Mouse (Mus musculus) kidney, adult 9 months (tissue): ENCODE measurements around the gene Rps28.

ENCODE experiments used
- DNase-seq: peaks from one replicate; pipeline ENCODE4 v3.0.0; 2022

Gene Rps28

DNA sequence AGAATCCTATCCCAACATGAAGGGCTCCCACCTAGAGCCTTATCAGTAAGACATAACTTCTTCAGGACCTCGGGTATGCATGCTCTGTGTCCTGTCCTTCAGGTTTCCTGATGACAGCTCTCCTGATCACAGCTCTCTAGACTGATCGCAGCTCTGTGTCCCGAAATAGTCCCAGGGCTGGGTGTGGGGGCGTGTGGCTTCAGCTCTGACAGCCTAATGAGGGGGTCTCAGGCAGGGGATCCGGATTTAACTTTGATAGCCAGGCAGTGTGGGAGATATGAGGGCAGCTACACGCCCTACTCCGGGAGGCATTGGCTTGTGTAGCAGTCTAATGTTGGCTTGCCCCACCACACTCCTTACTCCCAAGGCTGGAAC lies 13.2 kb downstream of the Rps28 start:
- no peak for DNase-seq

DNA sequence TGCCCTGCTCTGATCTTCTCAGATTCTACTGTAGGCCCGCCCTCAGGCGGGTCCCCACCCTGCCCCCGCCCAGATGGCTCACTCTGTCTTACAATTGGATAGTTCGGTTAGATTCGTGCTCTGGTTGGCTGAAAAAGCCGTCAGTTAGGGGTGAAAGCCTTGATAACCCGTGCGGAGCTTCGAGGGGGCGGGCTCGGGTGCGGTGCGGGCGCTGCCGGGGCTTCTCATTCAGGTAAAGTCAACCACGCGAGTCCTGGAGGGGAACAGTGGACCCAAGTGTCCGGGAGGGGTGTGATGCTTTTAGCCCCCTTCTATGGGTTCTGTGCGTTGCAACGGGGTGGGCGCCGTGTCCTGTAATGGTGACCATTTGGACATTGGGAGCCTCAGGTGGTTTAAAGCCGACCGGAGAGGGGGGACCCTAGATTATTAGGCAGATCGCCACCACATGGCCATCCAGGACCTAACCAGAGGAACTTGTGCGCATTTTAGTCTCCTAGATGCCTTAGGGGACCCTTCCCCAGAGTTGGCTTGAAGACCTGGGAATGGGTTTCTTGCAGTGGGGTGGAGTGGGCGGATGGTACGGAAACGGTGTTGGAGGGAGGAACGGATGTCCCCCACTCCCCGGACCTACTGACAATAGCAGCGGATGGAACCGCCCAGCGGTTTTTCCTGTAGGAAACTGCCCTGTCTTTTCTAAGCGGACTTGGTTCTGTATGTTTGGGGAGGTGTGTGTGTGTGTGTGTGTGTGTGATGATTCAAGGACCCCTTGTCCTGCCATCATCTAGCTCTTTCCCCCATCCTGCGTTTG lies 13.8 kb downstream of the Rps28 start, which contains the start of gene Kank3:
Gene Kank3, plus strand, starts transcription at position 186 of the 808 bp plus-strand sequence.
- DNase-seq, result peak; percentile 95

DNA sequence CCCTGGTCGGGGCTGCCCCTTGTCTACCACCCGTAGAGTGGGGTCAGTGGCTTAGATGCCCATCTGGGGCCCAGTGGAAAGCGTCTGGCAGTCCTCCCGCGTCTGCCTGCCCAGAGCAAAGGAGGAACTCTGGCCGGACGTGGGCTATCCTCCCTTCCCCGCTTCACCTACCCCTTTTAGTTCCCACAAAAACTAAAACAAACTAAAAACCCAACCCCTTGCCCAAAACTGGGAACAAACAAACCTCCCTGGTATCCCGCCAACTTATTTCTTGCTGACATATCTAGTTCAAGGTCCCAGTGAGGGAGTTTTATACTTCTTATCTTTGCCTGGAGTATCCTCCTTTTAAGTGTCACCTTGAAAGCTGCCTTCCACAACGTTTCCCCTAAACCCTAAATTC lies 16.2 kb downstream of the Rps28 start:
- DNase-seq, result no peak

DNA sequence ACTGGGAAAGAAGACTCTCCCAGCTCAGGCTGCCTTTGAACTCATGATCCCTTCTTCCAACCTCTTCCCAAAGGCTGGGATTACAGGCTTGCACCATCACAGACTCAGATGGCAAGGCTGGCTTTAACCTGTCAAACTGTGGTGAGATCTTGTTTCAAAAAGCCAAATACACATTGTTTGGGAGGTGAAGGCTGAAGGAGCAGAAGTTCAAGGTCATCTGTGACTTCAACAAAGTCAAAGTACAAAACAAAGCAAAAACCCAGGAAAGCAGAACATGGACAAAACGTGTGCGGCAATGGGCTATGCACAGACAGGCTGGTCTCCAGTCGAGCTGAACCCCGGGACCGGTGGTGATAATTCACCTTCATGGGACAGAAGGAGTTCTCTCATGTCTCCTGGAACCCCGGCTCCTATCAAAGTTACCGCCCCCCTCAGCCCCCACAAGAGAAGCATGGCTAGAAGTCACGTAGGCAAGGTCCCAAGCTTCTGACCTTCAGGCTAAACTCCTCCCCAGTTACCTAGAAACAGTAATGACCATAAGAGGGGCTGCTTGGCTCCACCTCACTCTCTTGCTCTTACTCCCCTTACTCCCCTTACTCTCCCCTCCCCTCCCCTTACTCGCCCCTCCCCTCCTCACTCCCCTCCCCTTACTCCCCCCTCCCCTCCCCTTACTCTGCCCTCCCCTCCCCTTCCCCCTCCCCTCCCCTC lies 17.0 kb downstream of the Rps28 start:
- no peak for DNase-seq

DNA sequence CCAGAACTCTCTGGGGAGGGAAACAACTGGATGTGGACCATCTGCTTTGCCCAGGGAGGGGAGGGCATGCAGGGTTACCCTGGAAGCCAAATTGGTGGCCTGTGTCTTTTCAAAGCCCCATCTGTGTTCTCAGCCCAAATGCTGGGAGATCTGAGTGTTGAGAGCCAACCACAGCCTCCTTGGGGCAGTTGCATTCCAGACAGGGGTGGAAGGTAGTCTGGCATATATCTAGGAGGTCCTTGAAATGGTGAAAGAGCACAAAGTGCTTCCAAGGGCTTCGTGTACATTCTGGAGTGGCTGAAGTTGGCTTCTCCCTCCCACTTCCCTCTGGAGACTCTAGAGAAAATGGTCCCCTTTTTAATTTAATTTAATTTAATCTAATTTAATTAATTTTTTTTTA lies 19.6 kb downstream of the Rps28 start:
- DNase-seq, result no peak

DNA sequence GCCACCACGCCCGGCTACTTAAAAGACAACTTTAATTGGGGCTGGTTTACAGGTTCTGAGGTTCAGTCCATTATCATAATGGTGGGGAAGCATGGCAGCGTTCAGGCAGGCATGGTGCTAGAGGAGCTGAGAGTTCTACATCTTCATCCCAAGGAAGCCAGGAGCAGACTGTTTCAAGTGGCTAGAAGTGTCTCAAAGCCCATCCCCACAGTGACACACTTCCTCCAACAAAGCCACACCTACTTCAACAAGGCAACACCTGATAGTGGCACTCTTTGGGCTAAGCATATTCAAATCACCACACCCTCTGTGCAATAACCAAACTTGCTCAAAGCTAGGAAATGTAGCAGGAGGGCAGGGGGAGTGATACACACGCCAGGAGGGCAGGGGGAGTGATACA lies 20.2 kb downstream of the Rps28 start:
- no peak for DNase-seq

DNA sequence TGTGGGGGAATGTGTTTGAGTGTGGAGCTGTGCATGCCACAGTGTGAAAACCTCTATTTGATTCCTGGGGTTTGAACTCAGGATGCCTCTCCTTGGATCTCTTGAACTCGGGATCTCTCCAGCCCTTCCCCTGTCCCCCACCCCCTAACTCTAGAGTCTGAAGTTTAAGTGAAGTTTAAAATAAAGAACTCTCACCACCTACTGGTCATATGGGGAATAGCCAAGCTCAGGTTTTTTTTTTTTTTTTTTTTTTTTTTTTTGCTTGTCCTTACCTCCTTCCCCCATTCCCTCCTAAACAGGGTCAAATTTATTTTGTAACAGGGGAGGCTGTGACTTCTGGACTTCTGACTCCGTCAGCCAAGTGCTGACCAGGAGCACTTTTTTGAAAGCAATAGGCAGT lies 22.1 kb downstream of the Rps28 start:
- DNase-seq, result no peak

DNA sequence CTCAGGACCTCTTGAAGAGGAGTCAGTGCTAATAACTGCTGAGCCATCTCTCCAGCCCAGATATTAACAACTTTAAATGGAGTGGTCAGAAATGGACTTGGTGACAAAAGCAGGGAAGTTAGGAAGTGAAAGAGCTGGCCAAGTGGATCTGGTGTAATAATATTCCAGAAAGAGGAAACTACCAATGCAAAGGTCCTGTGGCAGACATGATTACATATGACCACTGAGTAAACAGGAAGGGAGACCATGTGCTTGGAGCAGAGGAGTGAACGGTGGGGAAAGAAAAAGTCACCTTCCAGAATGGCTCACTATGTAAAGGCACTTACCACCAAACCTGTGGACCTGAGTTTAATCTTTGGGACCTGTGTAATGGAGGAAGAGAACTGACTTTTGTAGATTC lies 25.1 kb downstream of the Rps28 start:
- DNase-seq, result no peak

DNA sequence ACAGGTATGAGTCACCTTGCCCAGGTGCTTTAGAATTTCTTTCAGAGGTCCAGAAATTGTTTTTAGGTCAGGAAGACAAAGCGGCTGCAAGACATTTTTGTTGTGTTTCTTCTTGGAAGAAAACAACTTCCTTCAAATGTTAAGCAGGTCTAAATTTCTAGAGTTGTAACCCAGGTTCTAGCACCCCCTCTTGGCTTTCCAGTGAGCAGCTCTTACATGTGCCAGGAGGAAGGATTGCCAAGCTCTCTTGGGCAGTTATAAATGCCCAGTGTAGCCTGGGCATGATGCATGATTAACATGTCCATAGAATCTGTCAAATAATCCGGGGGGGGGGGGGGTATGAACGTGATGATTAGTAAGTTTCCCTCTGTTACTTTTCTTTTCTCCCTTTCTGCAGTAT lies 26.1 kb downstream of the Rps28 start:
- peak; percentile 72 for DNase-seq

DNA sequence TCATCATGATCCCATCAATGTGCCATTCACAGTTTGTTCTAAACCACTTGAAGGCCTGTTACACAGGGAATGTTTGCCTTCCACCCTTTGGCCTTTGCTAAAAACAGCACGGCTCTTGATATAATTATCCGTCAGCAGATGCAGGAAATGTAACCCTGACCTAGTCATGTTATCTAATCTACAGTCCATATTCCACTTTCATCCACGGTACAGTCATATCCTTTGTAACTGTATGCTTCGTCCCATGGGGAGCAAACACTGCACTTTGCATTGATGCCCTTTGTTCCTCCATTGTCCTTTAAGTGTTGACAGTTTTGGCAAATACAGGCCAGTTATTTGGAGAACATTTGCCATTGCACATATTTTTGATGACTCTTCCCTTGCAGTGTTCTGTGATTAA lies 35.6 kb downstream of the Rps28 start:
- no peak for DNase-seq

DNA sequence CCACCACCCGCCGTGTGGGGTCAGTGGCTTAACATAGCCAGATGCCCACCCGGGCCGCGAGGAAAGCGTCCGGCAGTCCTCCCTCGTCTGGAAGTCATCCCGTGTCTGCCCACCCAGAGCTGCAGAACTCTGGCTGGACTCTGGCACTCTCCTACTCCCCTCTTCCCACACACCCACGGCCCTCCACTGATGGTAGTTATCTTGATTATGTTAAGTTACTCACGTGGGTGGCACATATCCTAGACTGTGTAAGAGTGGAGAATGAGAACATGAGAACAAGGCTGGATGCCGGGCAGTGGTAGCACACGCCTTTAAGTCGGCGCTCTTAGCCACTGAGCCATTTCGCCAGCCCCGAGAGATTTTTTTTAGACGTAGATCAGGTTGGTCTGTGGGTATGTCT lies 38.0 kb downstream of the Rps28 start:
- no peak for DNase-seq

DNA sequence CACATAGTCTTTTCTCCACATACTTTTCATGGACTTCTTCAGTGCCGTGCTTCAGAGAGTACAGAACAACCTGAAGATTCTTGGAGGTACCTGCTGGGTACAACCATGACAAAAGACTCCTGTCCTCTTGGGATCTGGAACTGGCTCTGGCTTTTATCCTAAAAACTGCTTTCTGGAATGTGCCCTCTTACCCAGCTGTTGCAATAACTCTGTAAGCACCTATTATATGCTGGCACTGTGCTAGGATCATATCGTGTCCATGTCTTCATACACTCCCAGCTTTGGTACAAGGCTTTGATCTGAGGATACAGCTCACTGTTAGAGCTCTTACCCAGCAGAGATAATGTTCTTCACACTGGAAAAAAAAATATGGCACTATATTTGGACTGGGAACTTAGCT lies 39.4 kb downstream of the Rps28 start:
- no peak for DNase-seq

DNA sequence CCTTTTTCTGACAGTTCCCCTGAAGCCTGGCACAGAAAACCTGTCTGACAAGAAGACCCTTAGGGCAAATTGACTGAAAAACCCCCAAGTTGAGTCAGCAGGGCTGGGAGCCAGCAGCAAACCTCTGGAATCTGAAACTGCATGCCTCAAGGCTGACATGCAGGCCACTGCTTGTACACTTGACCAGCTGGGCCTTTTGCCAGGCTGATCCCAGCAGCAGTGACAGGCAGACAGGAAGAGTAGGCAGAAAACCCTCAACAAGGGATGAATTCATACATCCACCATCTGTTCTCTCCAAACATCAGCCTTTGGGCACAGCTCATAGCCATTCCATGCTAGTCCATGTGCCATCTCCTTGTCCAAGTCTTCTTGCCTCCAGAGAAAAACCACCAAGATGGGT lies 41.0 kb downstream of the Rps28 start:
- peak; percentile 91 for DNase-seq

DNA sequence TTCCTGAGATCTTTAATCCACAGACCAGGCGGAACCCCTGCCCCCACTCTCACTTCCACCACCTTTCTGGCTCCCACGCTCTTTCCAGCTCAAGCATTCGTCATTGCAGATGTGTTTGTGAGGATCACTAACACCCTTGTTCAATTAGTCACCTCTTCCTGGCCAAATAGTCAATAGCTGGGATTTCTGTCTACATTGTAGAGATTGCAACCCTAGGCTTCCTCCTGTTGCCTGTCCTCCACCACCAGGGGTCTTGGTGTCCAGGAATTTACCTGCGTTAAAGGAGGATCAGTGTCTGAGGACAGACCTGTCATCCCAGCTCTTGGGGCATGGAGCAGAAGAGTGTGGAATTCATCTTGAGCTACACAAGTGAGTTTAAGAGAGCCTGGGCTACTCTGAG lies 42.3 kb downstream of the Rps28 start:
- DNase-seq, result no peak

DNA sequence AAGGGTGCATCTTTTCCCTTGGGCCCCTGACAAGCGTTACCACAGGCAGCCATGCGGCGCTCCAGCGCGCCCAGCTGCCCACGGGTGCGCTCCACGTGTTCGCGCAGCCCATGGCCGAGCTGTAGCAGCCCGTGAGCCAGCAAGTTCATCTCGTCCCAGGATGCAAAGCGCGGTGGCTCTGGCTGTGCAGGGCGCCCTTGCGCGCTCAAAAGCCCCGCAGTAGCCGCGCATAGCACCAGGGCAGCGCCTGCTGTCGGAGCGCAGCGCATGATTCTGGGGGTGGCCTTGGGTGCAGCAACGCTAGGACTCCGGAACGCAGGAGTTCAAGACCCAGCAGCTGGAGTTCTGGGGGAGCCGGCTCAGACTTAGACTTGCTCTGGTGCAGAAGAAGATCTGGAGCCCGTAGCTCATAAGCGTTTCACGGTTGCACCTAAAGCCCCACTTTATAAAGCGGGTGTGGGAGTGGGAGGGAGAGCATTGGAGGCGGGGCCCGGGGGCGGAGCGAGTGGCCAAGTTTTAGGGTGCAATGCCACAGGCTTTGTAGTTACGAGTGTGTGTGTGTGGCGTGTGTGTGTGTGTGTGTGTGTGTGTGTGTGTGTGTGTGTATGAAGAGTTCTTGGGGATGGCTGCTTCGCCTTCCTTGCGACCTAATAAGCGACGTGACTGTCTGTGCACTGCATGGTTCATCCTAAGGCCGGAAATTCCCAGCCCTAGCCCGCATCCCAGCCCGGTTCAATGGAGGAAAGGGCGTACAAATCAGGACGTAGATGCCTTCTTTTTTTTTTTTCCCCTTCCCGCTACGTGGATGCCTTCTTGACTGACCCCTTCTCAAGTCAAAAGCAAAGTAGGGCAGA lies 43.0 kb downstream of the Rps28 start, which contains the start of gene Angptl4:
Gene Angptl4, minus strand, starts transcription at position 707 of the 854 bp plus-strand sequence.
- peak; percentile 85 for DNase-seq

DNA sequence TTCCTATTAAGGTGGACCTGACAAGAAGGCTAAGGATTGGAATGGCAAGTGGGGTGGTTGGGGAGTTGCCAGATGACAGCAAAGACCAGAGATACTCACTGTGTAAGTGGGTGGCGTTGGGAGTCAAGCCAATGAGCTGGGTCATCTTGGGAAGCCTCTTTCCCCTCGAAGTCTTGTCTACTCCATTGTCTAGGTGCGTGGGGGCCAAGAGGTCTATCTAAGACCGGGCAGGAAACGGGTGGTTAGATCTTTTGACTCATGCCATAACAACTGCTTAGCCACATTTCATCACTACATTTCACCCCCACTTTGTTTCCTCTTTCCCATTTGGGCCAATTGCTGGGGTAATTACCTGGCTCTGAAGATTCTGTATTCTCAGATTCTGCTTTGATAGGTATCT lies 43.9 kb downstream of the Rps28 start:
- DNase-seq, result peak; percentile 61

DNA sequence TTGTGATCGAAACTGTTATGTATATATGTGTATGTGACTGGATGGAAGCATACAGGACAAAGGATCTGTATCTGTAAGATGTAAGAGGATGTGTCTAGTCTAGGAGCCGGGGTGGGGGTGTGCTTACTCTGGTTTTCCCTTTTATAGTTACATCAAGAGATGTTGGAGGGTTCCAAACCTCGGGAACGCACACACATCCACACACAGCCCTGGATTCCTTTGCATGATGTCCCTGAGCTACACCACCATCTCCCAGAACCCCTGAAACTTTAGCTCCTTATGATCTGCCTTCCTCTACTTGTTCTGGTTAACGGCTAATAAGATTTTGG lies 44.4 kb downstream of the Rps28 start:
- DNase-seq, result peak; percentile 41

DNA sequence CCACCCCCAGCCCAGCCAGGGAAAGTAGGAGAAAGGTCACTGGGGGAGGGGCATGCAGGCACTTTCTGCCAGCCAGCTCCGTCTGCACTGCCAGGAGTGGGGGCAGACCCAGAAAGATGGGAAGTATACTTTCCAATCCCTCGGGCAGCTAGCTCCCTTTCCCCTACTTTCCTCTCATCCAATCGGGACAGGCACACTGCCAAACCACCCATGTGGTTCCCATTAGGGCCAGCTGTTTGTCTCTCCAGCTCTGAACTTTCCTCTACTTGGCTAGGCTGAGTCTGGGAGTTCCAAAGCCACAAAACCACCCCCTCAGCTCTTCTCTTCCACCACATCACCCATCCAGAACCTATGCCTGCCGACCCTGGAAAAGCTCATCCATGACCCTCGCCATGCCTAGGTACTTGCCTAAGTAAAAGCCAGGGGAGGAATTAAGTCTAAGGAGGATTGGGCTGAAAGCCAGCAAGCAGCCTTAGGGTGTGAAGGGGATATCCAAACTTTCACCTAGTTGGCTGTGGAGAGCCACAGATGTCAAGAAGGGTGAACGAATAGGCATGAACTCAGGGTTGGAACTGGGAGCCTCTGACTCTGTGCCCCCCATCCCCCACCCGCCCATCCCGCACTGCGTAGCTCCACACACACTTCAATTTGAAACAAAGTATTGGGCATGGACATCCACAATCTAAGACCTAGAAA lies 44.9 kb downstream of the Rps28 start:
- DNase-seq, result peak; percentile 99

DNA sequence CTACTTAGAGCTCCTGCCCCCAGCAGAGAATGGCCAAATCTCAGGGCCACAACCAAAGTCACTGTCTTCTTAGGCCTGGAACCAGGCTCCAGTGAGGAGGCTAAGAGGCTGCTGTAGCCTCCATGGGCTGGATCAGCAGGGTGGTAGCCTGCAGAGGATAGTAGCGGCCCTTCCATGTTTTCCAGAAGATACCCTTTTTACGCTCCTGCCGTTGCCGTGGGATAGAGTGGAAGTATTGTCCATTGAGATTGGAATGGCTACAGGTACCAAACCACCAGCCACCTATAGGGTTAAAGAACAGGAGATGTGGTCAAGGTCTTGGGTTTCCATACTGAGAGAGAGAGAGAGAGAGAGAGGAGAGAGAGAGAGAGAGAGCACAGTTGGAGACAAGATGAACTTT lies 49.1 kb downstream of the Rps28 start:
- DNase-seq, result no peak

DNA sequence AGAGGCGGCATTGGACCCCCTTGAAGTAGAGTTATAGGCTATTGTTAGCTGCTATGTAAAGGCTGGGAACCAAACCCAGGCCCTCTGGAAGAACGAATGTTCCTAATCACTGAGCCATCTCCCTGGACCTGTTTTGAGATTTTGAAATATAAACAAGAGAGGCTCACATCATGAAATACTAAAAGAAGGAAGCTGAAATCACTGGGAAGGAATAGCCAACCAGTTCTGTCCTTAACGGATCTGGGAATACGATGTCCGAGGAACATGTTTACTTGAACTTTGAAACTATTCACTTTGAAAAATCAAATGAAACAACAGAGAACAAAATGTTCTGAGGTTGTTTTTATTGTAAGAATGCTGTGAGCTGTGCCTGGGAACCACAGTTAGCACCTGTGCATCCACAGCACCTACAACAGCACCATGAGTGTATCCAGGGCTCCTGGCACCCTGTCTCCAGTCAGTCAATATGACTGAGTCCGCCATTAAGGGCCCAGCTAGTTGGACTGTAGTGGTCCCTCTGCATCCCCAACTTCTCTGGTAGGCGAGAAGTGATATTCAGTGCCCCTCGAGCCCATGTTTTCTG lies 49.7 kb downstream of the Rps28 start:
- DNase-seq, result peak; percentile 71

DNA sequence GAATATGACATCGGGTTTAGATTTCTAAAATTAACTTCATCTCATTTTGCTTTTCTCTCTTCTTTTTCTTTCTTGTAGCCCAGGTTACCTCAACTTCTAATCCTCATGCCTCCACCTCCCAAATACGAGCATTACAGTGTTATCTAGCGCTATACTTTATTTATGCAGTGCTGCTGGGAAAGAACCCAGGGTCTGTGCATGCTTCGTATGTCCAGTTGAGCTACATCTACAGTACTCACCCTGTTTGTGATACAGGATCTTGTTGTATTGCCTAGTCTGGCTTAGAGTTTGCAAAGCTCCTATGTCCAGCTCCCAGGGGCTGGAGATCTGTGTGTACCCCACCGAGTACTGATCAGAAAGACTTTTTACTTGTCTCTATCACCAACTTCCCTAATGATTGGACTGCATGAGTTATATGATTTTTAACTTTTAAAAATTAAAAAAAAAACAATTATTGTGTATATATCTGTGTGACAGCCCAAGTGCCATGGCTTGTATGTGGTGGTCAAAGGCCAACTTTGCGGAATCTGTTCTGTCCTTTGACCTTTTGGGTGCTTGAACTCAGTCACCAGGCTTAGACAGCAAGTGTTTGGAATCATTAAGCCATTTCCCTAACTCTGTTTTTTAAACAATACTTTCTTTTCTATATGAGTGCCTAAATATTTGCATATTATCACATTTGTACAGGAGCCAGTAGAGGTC lies 50.3 kb downstream of the Rps28 start:
- peak; percentile 83 for DNase-seq

DNA sequence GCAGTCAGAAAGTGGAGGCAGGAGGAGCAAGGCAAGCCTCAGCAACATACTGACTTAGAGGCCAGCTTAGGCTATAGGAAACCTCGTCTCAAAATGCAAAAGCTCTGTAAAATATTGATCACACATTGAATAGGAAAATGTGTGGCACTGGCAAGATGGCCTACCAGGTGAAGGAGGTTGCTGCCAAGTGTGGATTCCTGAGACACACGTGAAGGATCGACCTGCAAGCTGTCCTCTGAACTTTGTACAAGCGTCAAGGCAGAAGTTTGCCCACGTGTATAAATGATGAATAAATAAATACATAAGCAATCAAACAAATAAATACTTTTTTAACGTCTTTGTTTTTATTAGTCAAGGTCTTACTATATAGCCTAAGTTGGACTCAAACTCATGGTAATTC lies 50.9 kb downstream of the Rps28 start:
- peak; percentile 70 for DNase-seq
